In genomic region chr12:99118381-99119115, GRCm38 (mm10) we compare ENCODE assay signal across 15 mouse cellular contexts.
A peak's percentile ranks its signal among the peaks of the same experiment; 100 is the strongest.
DNase-seq lines count a peak whose midpoint lies in the region; ATAC-seq and TF ChIP-seq lines count a peak whose summit lies in the region.
"Had no signal": no experiment of that assay in that cellular context is flagged by ENCODE, and none has a peak within 500 bp of the region (broad histone marks: within the 10 kb centered on the region; RNA-seq: fewer than 3 reads in every experiment).

No protein-coding gene starts in this region.

- no peaks in the 10 kb centered on the region for H3K4me1 ChIP-seq in intestine, postnatal 0 days (replicated peaks; ENCODE audit: control insufficient read depth, insufficient read depth, low read length)
- H3K4me1 ChIP-seq in intestine, embryonic 16.5 days (ENCODE audit: control insufficient read depth, insufficient read depth, low read length), result no peaks in the 10 kb centered on the region
- H3K4me1 ChIP-seq in midbrain, postnatal 0 days (ENCODE audit: insufficient read depth, low read length), result no peaks in the 10 kb centered on the region
- H3K4me1 ChIP-seq in midbrain, embryonic 15.5 days, result no peaks in the 10 kb centered on the region
- H3K4me1 ChIP-seq: intestine, embryonic 15.5 days had no signal

- H3K9ac ChIP-seq in intestine, postnatal 0 days (ENCODE audit: low read depth, low read length), result no peak overlapping the region
- H3K9ac ChIP-seq in intestine, embryonic 16.5 days (ENCODE audit: low read depth, low read length), result no peak overlapping the region
- no peak overlapping the region for H3K9ac ChIP-seq in midbrain, postnatal 0 days (replicated peaks; ENCODE audit: low read length, poor library complexity, severe bottlenecking)
- no peak overlapping the region for H3K9ac ChIP-seq in midbrain, embryonic 15.5 days
- H3K9ac ChIP-seq: intestine, embryonic 15.5 days had no signal

- no peak overlapping the region for H3K4me2 ChIP-seq in intestine, postnatal 0 days (replicated peaks; ENCODE audit: low read depth)
- no peak overlapping the region for H3K4me2 ChIP-seq in intestine, embryonic 16.5 days (ENCODE audit: low read depth, low read length)
- H3K4me2 ChIP-seq in midbrain, postnatal 0 days (ENCODE audit: low read depth, low read length, poor library complexity, severe bottlenecking), result no peak overlapping the region
- no peak overlapping the region for H3K4me2 ChIP-seq in midbrain, embryonic 15.5 days
- H3K4me2 ChIP-seq: intestine, embryonic 15.5 days; liver, embryonic 11.5 days had no signal

- no peak for TF ChIP-seq POLR2A in brain, embryonic 14.5 days (IDR thresholded peaks at IDR 0.05; ENCODE audit: borderline replicate concordance, extremely low read depth, insufficient read depth, insufficient read length, poor library complexity, severe bottlenecking)

- no peaks in the 10 kb centered on the region for H3K27me3 ChIP-seq in intestine, postnatal 0 days (replicated peaks; ENCODE audit: control insufficient read depth, insufficient read depth, low read length)
- no peaks in the 10 kb centered on the region for H3K27me3 ChIP-seq in intestine, embryonic 16.5 days (replicated peaks; ENCODE audit: control insufficient read depth, insufficient read depth, low read length)
- H3K27me3 ChIP-seq in midbrain, postnatal 0 days (ENCODE audit: insufficient read depth, low read length), result no peaks in the 10 kb centered on the region
- no peaks in the 10 kb centered on the region for H3K27me3 ChIP-seq in midbrain, embryonic 15.5 days (replicated peaks)
- H3K27me3 ChIP-seq: intestine, embryonic 15.5 days had no signal

- H3K9me3 ChIP-seq in intestine, postnatal 0 days (ENCODE audit: control insufficient read depth), result no peaks in the 10 kb centered on the region
- H3K9me3 ChIP-seq in intestine, embryonic 16.5 days (ENCODE audit: control insufficient read depth, low read length), result no peaks in the 10 kb centered on the region
- no peaks in the 10 kb centered on the region for H3K9me3 ChIP-seq in midbrain, postnatal 0 days (ENCODE audit: low read length)
- no peaks in the 10 kb centered on the region for H3K9me3 ChIP-seq in midbrain, embryonic 15.5 days
- H3K9me3 ChIP-seq: intestine, embryonic 15.5 days; midbrain, embryonic 10.5 days had no signal

- 88% methylated on average over 12 of the region's 12 CpGs for WGBS in intestine, postnatal 0 days
- WGBS in intestine, embryonic 16.5 days, result 86% methylated on average over 12 of the region's 12 CpGs
- WGBS in midbrain, postnatal 0 days, result 91% methylated on average over 12 of the region's 12 CpGs
- WGBS in midbrain, embryonic 15.5 days, result 90% methylated on average over 12 of the region's 12 CpGs

- no peak for ATAC-seq in intestine, postnatal 0 days
- ATAC-seq in intestine, embryonic 16.5 days, result no peak
- ATAC-seq in midbrain, postnatal 0 days (ENCODE audit: low FRiP score), result no peak
- ATAC-seq in midbrain, embryonic 15.5 days (replicated peaks), result no peak
- ATAC-seq: forebrain, embryonic 16.5 days; intestine, embryonic 15.5 days had no signal

- TF ChIP-seq CTCF in intestine, postnatal 0 days (IDR thresholded peaks at IDR 0.05; ENCODE audit: low read depth), result peak; percentile 40
- TF ChIP-seq CTCF in midbrain, postnatal 0 days (IDR thresholded peaks at IDR 0.05), result peak; percentile 34
- TF ChIP-seq CTCF in brain, embryonic 14.5 days (IDR thresholded peaks at IDR 0.05; ENCODE audit: borderline replicate concordance, extremely low read depth, insufficient read depth, insufficient read length), result no peak

- H3K36me3 ChIP-seq in intestine, postnatal 0 days (ENCODE audit: control insufficient read depth, insufficient read depth), result no peaks in the 10 kb centered on the region
- no peaks in the 10 kb centered on the region for H3K36me3 ChIP-seq in intestine, embryonic 16.5 days (ENCODE audit: control insufficient read depth, insufficient read depth, low read length)
- no peaks in the 10 kb centered on the region for H3K36me3 ChIP-seq in midbrain, postnatal 0 days (ENCODE audit: insufficient read depth, low read length)
- H3K36me3 ChIP-seq in midbrain, embryonic 15.5 days (replicated peaks), result no peaks in the 10 kb centered on the region
- H3K36me3 ChIP-seq: hindbrain, embryonic 10.5 days; intestine, embryonic 15.5 days; midbrain, embryonic 10.5 days had no signal

- DNase-seq in embryo, embryonic 10.5 days (ENCODE audit: low spot score), result peak; percentile 22
- DNase-seq in embryo, embryonic 9.5 days (ENCODE audit: extremely low spot score), result no peak
- no peak for DNase-seq in midbrain, postnatal 0 days (ENCODE audit: low spot score)
- DNase-seq in brain, embryonic 14.5 days (ENCODE audit: low read depth), result peak; percentile 49
- no peak for DNase-seq in left cerebral cortex, postnatal 14 days (ENCODE audit: low spot score in 2 of 2)
- DNase-seq: gastrocnemius, postnatal 10 days; kidney, postnatal 10 days had no signal

- intact Hi-C loops in left cerebral cortex, postnatal 14 days (cut with DNase I), result no loop called here

- no peak overlapping the region for H3K4me3 ChIP-seq in intestine, postnatal 0 days (ENCODE audit: low read depth, low read length)
- no peak overlapping the region for H3K4me3 ChIP-seq in intestine, embryonic 16.5 days (ENCODE audit: low read length)
- H3K4me3 ChIP-seq in midbrain, postnatal 0 days (ENCODE audit: low read depth, low read length), result no peak overlapping the region
- H3K4me3 ChIP-seq in midbrain, embryonic 15.5 days, result no peak overlapping the region
- H3K4me3 ChIP-seq: hindbrain, embryonic 10.5 days; intestine, embryonic 15.5 days; midbrain, embryonic 10.5 days had no signal

- H3K27ac ChIP-seq in intestine, postnatal 0 days (ENCODE audit: low read depth, low read length), result no peak overlapping the region
- no peak overlapping the region for H3K27ac ChIP-seq in intestine, embryonic 16.5 days (ENCODE audit: low read length)
- H3K27ac ChIP-seq in midbrain, postnatal 0 days (ENCODE audit: low read depth, low read length), result no peak overlapping the region
- no peak overlapping the region for H3K27ac ChIP-seq in midbrain, embryonic 15.5 days
- H3K27ac ChIP-seq: hindbrain, embryonic 10.5 days; intestine, embryonic 15.5 days; midbrain, embryonic 10.5 days had no signal

Comparison
In these comparisons a context has a peak if more than half of its experiments do, and no peak if none do; other contexts are left out.
1. DNase-seq: peak in embryo, embryonic 10.5 days (single experiment) and brain, embryonic 14.5 days (single experiment); none in embryo, embryonic 9.5 days (single experiment), midbrain, postnatal 0 days (single experiment) and left cerebral cortex, postnatal 14 days (0 of 2).